Mouse (Mus musculus) stomach, embryonic 15.5 days (tissue): ENCODE measurements around the gene Wfdc11. TPM values are rescaled to one million over a fixed set of nuclear protein-coding genes. Genes with fewer than 3 reads are reported as not detected.
"Not testable (repeated sequence)": the region's sequence is repeated elsewhere in the genome, so short reads cannot be mapped to it uniquely, and the experiment has no call there.

Experiments used
- ATAC-seq: fragments of 200-750 bp; cut with Nextera tagmentation; 2 replicates; pipeline ENCODE4 v1.8.0; 2017; ENCODE audit warnings: low read depth, moderate number of reproducible peaks, moderate TSS enrichment; ENCODE audit not compliant: insufficient read depth, low FRiP score
- H3K27ac ChIP-seq: fragments of 300-500 bp; sonication (generic); 2 replicates; pipeline ENCODE4 v1.5.1; 2015; ENCODE audit warnings: mild to moderate bottlenecking, inconsistent platforms
- H3K27me3 ChIP-seq: fragments of 300-500 bp; sonication (generic); replicated peaks from 2 replicates; pipeline ENCODE4 v1.6.1; 2015; ENCODE audit warnings: inconsistent platforms
- H3K36me3 ChIP-seq: fragments of 300-500 bp; sonication (generic); 2 replicates; pipeline ENCODE4 v1.6.1; 2015; ENCODE audit warnings: inconsistent platforms
- H3K4me1 ChIP-seq: fragments of 300-500 bp; sonication (generic); 2 replicates; pipeline ENCODE4 v1.6.1; 2015; ENCODE audit warnings: inconsistent platforms
- H3K4me2 ChIP-seq: fragments of 300-500 bp; sonication (generic); 2 replicates; pipeline ENCODE4 v1.6.1; 2015; ENCODE audit warnings: mild to moderate bottlenecking, inconsistent platforms
- H3K4me3 ChIP-seq: fragments of 300-500 bp; sonication (generic); replicated peaks from 2 replicates; pipeline ENCODE4 v1.5.1; 2015; ENCODE audit warnings: inconsistent platforms
- H3K9ac ChIP-seq: fragments of 300-500 bp; sonication (generic); 2 replicates; pipeline ENCODE4 v1.6.1; 2015; ENCODE audit warnings: inconsistent platforms
- H3K9me3 ChIP-seq: fragments of 300-500 bp; sonication (generic); 2 replicates; pipeline ENCODE4 v1.6.1; 2016; ENCODE audit warnings: inconsistent platforms
- WGBS: fragments of 180-500 bp; shearing (Covaris S2); methylation state at CpG from one replicate; pipeline ENCODE4 v1.1.7; 2015; 5-methylcytosine and 5-hydroxymethylcytosine counted together
- polyA plus RNA-seq: library from polyadenylated mRNA; unstranded; fragments of >200 nt; fragmentation: Nextera tagmentation; extraction: Ambion mirVana; gene quantifications from 2 replicates; pipeline ENCODE4 v1.2.1, GENCODE M21; 2015

Gene Wfdc11
- polyA plus RNA-seq, 1 experiment from 2014 or later: not detected

DNA sequence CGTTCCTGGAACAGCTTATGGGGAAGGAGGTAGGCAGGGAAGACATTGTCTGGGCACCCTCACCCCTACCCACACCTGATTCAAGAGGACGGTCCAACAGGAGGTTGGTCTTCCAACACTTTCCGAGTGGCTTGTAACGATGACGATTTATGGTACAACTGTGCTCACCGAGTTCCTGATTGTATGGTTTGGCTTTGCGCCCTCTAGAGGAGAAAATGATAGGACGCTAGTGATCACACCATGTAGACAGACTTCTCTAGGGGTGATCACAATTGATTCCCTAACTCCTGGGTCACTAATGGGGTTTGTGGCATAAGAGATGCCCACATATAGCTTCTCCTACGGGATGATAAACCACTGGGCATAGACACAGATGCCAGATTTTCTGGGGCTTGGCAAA, 38.6 kb downstream of the Wfdc11 start:
- H3K4me1 ChIP-seq: no peaks in the 10 kb centered on the region

GRCm38 (mm10) chr2:164621775-164622174, 52.1 kb downstream of the Wfdc11 start:
- no peaks in the 10 kb centered on the region for H3K9me3 ChIP-seq
- no peak overlapping the region for H3K4me2 ChIP-seq
- H3K4me3 ChIP-seq: no peak overlapping the region
- no peaks in the 10 kb centered on the region for H3K4me1 ChIP-seq
- no peak overlapping the region for H3K9ac ChIP-seq
- no peaks in the 10 kb centered on the region for H3K27me3 ChIP-seq
- WGBS: 83% methylated on average over 4 of the region's 4 CpGs
- ATAC-seq: no peak
- no peak overlapping the region for H3K27ac ChIP-seq
- no peaks in the 10 kb centered on the region for H3K36me3 ChIP-seq

More for the DNA sequence above, 38.6 kb downstream of the Wfdc11 start:
- H3K27me3 ChIP-seq: no peaks in the 10 kb centered on the region
- no peak overlapping the region for H3K4me3 ChIP-seq
- H3K4me2 ChIP-seq: no peak overlapping the region
- H3K9ac ChIP-seq: no peak overlapping the region
- no peaks in the 10 kb centered on the region for H3K36me3 ChIP-seq
- ATAC-seq: no peak
- whole genome bisulfite sequencing: 73% methylated on average over 9 of the region's 9 CpGs
- no peak overlapping the region for H3K27ac ChIP-seq
- H3K9me3 ChIP-seq: no peaks in the 10 kb centered on the region

GRCm38 (mm10) chr2:164619050-164619449, 54.8 kb downstream of the Wfdc11 start:
- Histone ChIP-seq H3K9ac (no peak overlapping the region), H3K36me3 (no peaks in the 10 kb centered on the region), H3K4me3 (no peak overlapping the region), H3K9me3 (no peaks in the 10 kb centered on the region), H3K4me1 (no peaks in the 10 kb centered on the region), H3K4me2 (no peak overlapping the region), H3K27me3 (no peaks in the 10 kb centered on the region), H3K27ac (no peak overlapping the region)
- no peak for ATAC-seq
- 72% methylated on average over 5 of the region's 5 CpGs for WGBS

GRCm38 (mm10) chr2:164615386-164615785, 58.5 kb downstream of the Wfdc11 start:
- Histone ChIP-seq H3K4me1 (no peaks in the 10 kb centered on the region), H3K27me3 (no peaks in the 10 kb centered on the region), H3K9ac (no peak overlapping the region), H3K27ac (no peak overlapping the region), H3K4me2 (no peak overlapping the region), H3K36me3 (no peaks in the 10 kb centered on the region), H3K4me3 (no peak overlapping the region), H3K9me3 (no peaks in the 10 kb centered on the region)
- WGBS: 88% methylated on average over 3 of the region's 3 CpGs
- no peak for ATAC-seq

GRCm38 (mm10) chr2:164613471-164613870, 60.4 kb downstream of the Wfdc11 start, which contains the start of the genes Wfdc6b and Wfdc8:
Gene Wfdc6b, plus strand, starts transcription at chr2:164613522.
Gene Wfdc8, minus strand, starts transcription at chr2:164613626.
- H3K9ac ChIP-seq, H3K27ac ChIP-seq, ATAC-seq, H3K36me3 ChIP-seq, H3K4me3 ChIP-seq, H3K27me3 ChIP-seq, H3K9me3 ChIP-seq, H3K4me2 ChIP-seq, H3K4me1 ChIP-seq: not testable (repeated sequence)
- 52% methylated on average over 8 of the region's 8 CpGs for WGBS

Other genes with a start within 250 kb of the Wfdc11 start
- gene Sdc4, start 230.2 kb downstream of the Wfdc11 start, polyA plus RNA-seq: 132 and 135 TPM in 2 replicates
- gene Sys1, start 217.1 kb downstream of the Wfdc11 start, polyA plus RNA-seq: 60.6 and 61.8 TPM in 2 replicates
- gene Gm20458, start 213.1 kb downstream of the Wfdc11 start, polyA plus RNA-seq: 17.9 and 18.1 TPM in 2 replicates
- 0.14 TPM in 1 of 2 replicates, not detected in the other for gene Trp53tg5, start 200.4 kb downstream of the Wfdc11 start, polyA plus RNA-seq
- gene Dbndd2, start 188.0 kb downstream of the Wfdc11 start, polyA plus RNA-seq: 6.5 and 10.4 TPM in 2 replicates
- 67.0 and 67.5 TPM in 2 replicates for gene Pigt, start 176.6 kb downstream of the Wfdc11 start, polyA plus RNA-seq
- 162 and 175 TPM in 2 replicates for gene Wfdc2, start 111.7 kb downstream of the Wfdc11 start, polyA plus RNA-seq
- not detected in 2 replicates for gene Spint3, start 100.6 kb downstream of the Wfdc11 start, polyA plus RNA-seq
- 1.0 and 1.5 TPM in 2 replicates for gene Wfdc6a, start 88.6 kb downstream of the Wfdc11 start, polyA plus RNA-seq
- not detected in 2 replicates for gene Eppin, start 80.5 kb downstream of the Wfdc11 start, polyA plus RNA-seq
- not detected in 2 replicates for gene Wfdc6b, start 60.6 kb downstream of the Wfdc11 start, polyA plus RNA-seq
- gene Wfdc8, start 60.5 kb downstream of the Wfdc11 start, polyA plus RNA-seq: not detected in 2 replicates
- gene Wfdc16, start 35.3 kb downstream of the Wfdc11 start, polyA plus RNA-seq: not detected in 2 replicates
- 0.44 and 0.99 TPM in 2 replicates for gene Wfdc10, start 18.0 kb downstream of the Wfdc11 start, polyA plus RNA-seq
- gene Wfdc9, start 17.5 kb downstream of the Wfdc11 start, polyA plus RNA-seq: not detected in 2 replicates
- 1.9 and 3.7 TPM in 2 replicates for gene Wfdc13, start 11.0 kb upstream of the Wfdc11 start, polyA plus RNA-seq
- gene Spint4, start 24.4 kb upstream of the Wfdc11 start, polyA plus RNA-seq: not detected in 2 replicates
- not detected in 2 replicates for gene Spint5, start 41.2 kb upstream of the Wfdc11 start, polyA plus RNA-seq
- gene Wfdc3, start 71.8 kb upstream of the Wfdc11 start, polyA plus RNA-seq: 2.2 and 2.3 TPM in 2 replicates
- gene Dnttip1, start 71.9 kb upstream of the Wfdc11 start, polyA plus RNA-seq: 60.9 and 64.7 TPM in 2 replicates
- 428 and 438 TPM in 2 replicates for gene Ube2c, start 95.8 kb upstream of the Wfdc11 start, polyA plus RNA-seq
- 8.1 and 16.8 TPM in 2 replicates for gene Tnnc2, start 105.9 kb upstream of the Wfdc11 start, polyA plus RNA-seq
- 24.6 and 24.8 TPM in 2 replicates for gene Snx21, start 111.7 kb upstream of the Wfdc11 start, polyA plus RNA-seq
- gene Acot8, start 130.8 kb upstream of the Wfdc11 start, polyA plus RNA-seq: 21.9 and 22.9 TPM in 2 replicates
- gene Zswim3, start 131.0 kb upstream of the Wfdc11 start, polyA plus RNA-seq: 7.9 and 8.5 TPM in 2 replicates
- gene Zswim1, start 148.6 kb upstream of the Wfdc11 start, polyA plus RNA-seq: 13.1 and 13.5 TPM in 2 replicates
- not detected in 2 replicates for gene Spata25, start 154.4 kb upstream of the Wfdc11 start, polyA plus RNA-seq
- 132 and 159 TPM in 2 replicates for gene Ctsa, start 158.8 kb upstream of the Wfdc11 start, polyA plus RNA-seq
- 6.2 and 6.9 TPM in 2 replicates for gene Neurl2, start 159.4 kb upstream of the Wfdc11 start, polyA plus RNA-seq
- 43.9 and 48.5 TPM in 2 replicates for gene Pltp, start 183.6 kb upstream of the Wfdc11 start, polyA plus RNA-seq
- 64.7 and 70.9 TPM in 2 replicates for gene Pcif1, start 205.2 kb upstream of the Wfdc11 start, polyA plus RNA-seq
- gene Zfp335, start 237.7 kb upstream of the Wfdc11 start, polyA plus RNA-seq: 10.6 and 12.1 TPM in 2 replicates